Mouse (Mus musculus): ENCODE measurements around the gene Mnt. TPM values are rescaled to one million over a fixed set of nuclear protein-coding genes. Genes with fewer than 3 reads are reported as not detected.

Gene Mnt
- 1.2 TPM for polyA plus RNA-seq (2014; fragmentation: Illumina TruSeq; extraction: RNeasy Lipid Tissue Mini Kit (QIAGEN cat#74804); ENCODE audit: low read depth, low replicate concordance)

DNA sequence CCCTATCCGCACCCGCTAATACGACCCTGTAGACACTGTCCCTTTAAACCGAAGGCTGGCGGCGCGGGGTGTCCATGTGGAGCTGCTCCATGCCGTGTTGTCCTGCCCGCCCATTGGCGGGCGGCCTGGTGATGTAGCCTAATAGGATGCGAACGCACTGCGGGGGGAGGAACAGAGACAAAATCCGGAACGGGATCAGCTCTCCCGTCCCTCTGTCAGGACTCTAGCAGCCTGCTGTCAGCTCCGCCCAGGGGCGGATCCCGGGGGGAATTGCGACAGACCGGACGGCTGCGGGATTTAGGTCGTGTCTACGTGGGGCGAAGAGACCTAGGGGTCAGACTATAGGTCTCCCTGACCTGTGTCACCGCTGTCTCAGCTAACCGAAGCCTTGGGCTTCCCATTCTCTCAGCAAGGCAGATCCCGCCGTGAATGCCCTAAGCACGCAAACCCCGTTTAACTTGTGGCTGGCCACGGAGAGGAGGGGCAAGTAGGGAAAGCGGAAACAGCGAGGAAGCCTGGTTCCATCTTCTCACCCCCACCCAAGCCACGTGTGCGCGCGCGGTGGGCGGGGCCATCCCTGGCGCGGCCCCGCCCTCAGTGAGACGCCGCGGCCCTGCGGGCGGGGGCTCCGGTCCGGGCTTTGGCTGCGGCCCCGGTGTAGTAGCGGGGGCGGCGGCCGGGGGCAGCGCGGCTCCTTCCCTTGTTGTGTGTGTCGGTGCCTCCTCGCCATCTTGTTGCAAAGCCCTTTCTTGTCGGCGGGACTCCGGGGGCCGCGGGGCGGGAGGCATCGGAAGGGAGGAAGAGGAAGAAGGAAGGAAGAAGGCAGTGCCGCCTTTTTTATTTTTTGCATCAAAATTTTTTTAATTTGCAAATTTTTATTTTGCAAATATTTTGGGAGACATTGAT lies at the start of gene Mnt:
TSS of gene Mnt (plus strand) at position 665 of the 906 bp plus-strand sequence.

Other genes with a start within 250 kb of the Mnt start
- gene Rap1gap2, start 220.0 kb upstream of the Mnt start, polyA plus RNA-seq (2014; fragmentation: Illumina TruSeq; extraction: RNeasy Lipid Tissue Mini Kit (QIAGEN cat#74804); ENCODE audit: low read depth, low replicate concordance) = 0.08 TPM
- not detected for gene Ccdc92b, start 211.3 kb upstream of the Mnt start, polyA plus RNA-seq (2014; fragmentation: Illumina TruSeq; extraction: RNeasy Lipid Tissue Mini Kit (QIAGEN cat#74804); ENCODE audit: low read depth, low replicate concordance)
- 13.1 TPM for gene Cluh, start 181.4 kb upstream of the Mnt start, polyA plus RNA-seq (2014; fragmentation: Illumina TruSeq; extraction: RNeasy Lipid Tissue Mini Kit (QIAGEN cat#74804); ENCODE audit: low read depth, low replicate concordance)
- 162 TPM for gene Pafah1b1, start 106.2 kb upstream of the Mnt start, polyA plus RNA-seq (2014; fragmentation: Illumina TruSeq; extraction: RNeasy Lipid Tissue Mini Kit (QIAGEN cat#74804); ENCODE audit: low read depth, low replicate concordance)
- gene Mettl16, start 60.1 kb upstream of the Mnt start, polyA plus RNA-seq (2014; fragmentation: Illumina TruSeq; extraction: RNeasy Lipid Tissue Mini Kit (QIAGEN cat#74804); ENCODE audit: low read depth, low replicate concordance) = 13.4 TPM
- 0.50 TPM for gene Sgsm2, start 66.1 kb downstream of the Mnt start, polyA plus RNA-seq (2014; fragmentation: Illumina TruSeq; extraction: RNeasy Lipid Tissue Mini Kit (QIAGEN cat#74804); ENCODE audit: low read depth, low replicate concordance)
- 11.1 TPM for gene Tsr1, start 67.2 kb downstream of the Mnt start, polyA plus RNA-seq (2014; fragmentation: Illumina TruSeq; extraction: RNeasy Lipid Tissue Mini Kit (QIAGEN cat#74804); ENCODE audit: low read depth, low replicate concordance)
- 6.3 TPM for gene Smg6, start 94.9 kb downstream of the Mnt start, polyA plus RNA-seq (2014; fragmentation: Illumina TruSeq; extraction: RNeasy Lipid Tissue Mini Kit (QIAGEN cat#74804); ENCODE audit: low read depth, low replicate concordance)
- gene Srr, start 95.0 kb downstream of the Mnt start, polyA plus RNA-seq (2014; fragmentation: Illumina TruSeq; extraction: RNeasy Lipid Tissue Mini Kit (QIAGEN cat#74804); ENCODE audit: low read depth, low replicate concordance) = 120 TPM

Data from liver, adult 10 weeks (tissue).